Mouse (Mus musculus) lung, embryonic 15.5 days (tissue): ENCODE data around the gene Phgdh. TPM values are rescaled to one million over a fixed set of nuclear protein-coding genes. Genes with fewer than 3 reads are reported as not detected.

Source experiments
- ATAC-seq: fragments of 200-750 bp; cut with Nextera tagmentation; 2 replicates; pipeline ENCODE4 v1.8.0; 2017; ENCODE audit warnings: moderate number of reproducible peaks, borderline replicate concordance; ENCODE audit not compliant: low FRiP score, low TSS enrichment; ENCODE audit errors: extremely low read depth
- H3K27ac ChIP-seq: fragments of 300-500 bp; sonication (generic); 2 replicates; pipeline ENCODE4 v1.5.1; 2015; ENCODE audit warnings: moderate library complexity, mild to moderate bottlenecking, inconsistent platforms
- H3K27me3 ChIP-seq: fragments of 300-500 bp; sonication (generic); 2 replicates; pipeline ENCODE4 v1.6.1; 2015; ENCODE audit warnings: inconsistent platforms
- H3K36me3 ChIP-seq: fragments of 300-500 bp; sonication (generic); 2 replicates; pipeline ENCODE4 v1.6.1; 2015; ENCODE audit warnings: inconsistent platforms
- H3K4me1 ChIP-seq: fragments of 300-500 bp; sonication (generic); 2 replicates; pipeline ENCODE4 v1.6.1; 2015; ENCODE audit warnings: inconsistent platforms
- H3K4me2 ChIP-seq: fragments of 300-500 bp; sonication (generic); 2 replicates; pipeline ENCODE4 v1.6.1; 2015; ENCODE audit warnings: inconsistent platforms, mild to moderate bottlenecking, moderate library complexity
- H3K4me3 ChIP-seq: fragments of 300-500 bp; sonication (generic); 2 replicates; pipeline ENCODE4 v1.5.1; 2015; ENCODE audit warnings: mild to moderate bottlenecking, inconsistent platforms
- H3K9ac ChIP-seq: fragments of 300-500 bp; sonication (generic); 2 replicates; pipeline ENCODE4 v1.6.1; 2015; ENCODE audit warnings: inconsistent platforms
- H3K9me3 ChIP-seq: fragments of 300-500 bp; sonication (generic); 2 replicates; pipeline ENCODE4 v1.6.1; 2016; ENCODE audit warnings: inconsistent platforms
- WGBS: fragments of 180-500 bp; shearing (Covaris S2); methylation state at CpG from one replicate; pipeline ENCODE4 v1.1.7; 2015; 5-methylcytosine and 5-hydroxymethylcytosine counted together
- polyA plus RNA-seq: library from polyadenylated mRNA; unstranded; fragments of >200 nt; fragmentation: Nextera tagmentation; extraction: Ambion mirVana; gene quantifications from 2 replicates; pipeline ENCODE4 v1.2.1, GENCODE M21; 2015

Phgdh gene
- polyA plus RNA-seq, 1 experiment from 2014 or later = 209 TPM

DNA sequence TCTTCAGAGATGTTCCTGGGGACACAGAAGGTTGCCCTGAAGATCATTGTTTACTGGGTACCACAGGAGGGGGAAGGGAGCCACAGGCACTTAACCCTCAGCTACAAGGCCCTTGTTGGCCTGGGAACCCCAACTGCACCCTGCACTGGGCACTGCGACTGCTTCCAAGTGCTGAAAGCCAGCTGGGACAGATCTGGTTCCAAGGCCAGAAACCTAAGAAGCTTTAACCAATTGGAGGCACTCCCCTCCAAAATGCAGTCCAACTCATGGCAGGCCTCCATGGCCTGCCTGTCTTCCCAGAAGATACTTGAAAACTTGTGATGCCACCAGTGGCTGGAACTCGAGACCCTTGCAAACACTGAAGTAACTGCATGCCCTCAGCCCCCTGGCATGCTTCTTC is 24.6 kb downstream of the Phgdh start:
- H3K36me3 ChIP-seq = peaks cover 8% of the 10 kb centered on the region
- H3K4me3 ChIP-seq = no peak overlapping the region
- ATAC-seq = no peak
- H3K9me3 ChIP-seq = no peaks in the 10 kb centered on the region
- no peak overlapping the region for H3K27ac ChIP-seq
- H3K27me3 ChIP-seq = no peaks in the 10 kb centered on the region
- no peak overlapping the region for H3K4me2 ChIP-seq
- 65% methylated on average over 2 of the region's 2 CpGs for WGBS
- H3K4me1 ChIP-seq = peaks cover 13% of the 10 kb centered on the region
- no peak overlapping the region for H3K9ac ChIP-seq

DNA sequence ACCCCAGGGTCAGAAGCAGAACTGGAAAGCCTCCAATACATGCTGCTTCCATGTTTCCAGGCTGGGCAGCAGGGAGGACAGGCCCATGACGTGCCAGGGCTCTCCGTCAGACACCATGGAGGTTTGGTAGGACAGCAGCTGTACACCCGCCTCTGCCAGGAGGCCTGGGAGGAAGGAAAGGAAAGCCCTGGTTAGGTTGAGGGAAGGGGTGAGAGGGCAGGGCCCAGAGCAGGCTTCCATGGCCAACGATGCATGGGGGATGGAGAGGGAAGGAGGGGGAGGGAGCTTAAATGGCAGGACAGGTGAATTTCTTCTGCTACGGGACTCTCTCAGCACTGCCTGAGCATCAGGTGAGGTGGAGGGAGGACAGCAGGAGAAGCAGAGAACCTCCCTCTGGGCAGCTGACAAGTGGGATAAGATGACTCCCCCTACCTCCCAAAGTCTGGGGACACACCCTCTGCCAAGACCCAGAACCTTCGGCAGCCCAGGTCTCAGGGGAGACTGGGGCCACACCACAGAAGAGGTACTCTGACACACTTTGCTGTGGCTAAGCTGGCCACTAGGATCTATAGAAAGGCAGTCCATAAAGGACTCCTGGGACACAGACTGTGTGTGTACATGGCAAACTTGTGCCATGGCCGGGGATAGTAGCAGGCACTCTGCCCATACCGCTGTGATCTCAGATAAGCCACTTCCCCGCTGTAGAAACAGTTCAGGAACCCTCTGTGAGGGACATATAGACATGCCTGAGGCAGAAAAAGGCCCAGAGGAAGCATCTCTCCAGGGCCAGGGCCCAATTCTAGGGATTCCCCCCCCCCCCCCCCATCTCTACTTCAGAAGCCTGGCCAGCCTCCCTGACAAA is 26.3 kb downstream of the Phgdh start:
- Histone ChIP-seq H3K27me3 (no peaks in the 10 kb centered on the region), H3K27ac (no peak overlapping the region), H3K4me3 (no peak overlapping the region), H3K9me3 (no peaks in the 10 kb centered on the region), H3K4me2 (no peak overlapping the region), H3K9ac (no peak overlapping the region), H3K4me1 (peaks cover 13% of the 10 kb centered on the region), H3K36me3 (peaks cover 7% of the 10 kb centered on the region)
- WGBS = 77% methylated on average over 9 of the region's 9 CpGs
- ATAC-seq = no peak

DNA sequence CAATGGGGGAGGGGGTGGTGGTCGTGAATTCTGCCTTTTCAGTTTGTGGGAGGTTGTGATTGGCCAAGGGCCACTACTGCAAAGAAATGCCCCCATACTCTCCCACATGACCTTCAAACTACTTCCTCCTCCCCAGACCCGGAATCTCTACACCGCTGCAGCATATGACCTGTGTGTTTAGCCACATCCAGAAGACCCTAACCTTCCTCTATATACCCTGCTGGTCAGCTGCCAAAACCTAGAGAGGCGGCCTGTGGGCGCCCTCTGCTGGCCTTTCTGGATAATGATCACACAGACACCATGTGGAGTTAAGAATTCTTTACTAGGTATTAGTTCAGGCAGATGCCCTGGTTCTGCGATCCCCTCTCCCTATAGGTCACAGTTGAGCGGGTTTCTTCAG is 26.9 kb downstream of the Phgdh start:
- no peak for ATAC-seq
- Histone ChIP-seq H3K27me3 (no peaks in the 10 kb centered on the region), H3K4me1 (peaks cover 9% of the 10 kb centered on the region), H3K4me3 (no peak overlapping the region), H3K36me3 (peaks cover 7% of the 10 kb centered on the region), H3K9me3 (no peaks in the 10 kb centered on the region), H3K4me2 (no peak overlapping the region), H3K27ac (no peak overlapping the region), H3K9ac (no peak overlapping the region)
- 31% methylated on average over 7 of the region's 7 CpGs for WGBS

DNA sequence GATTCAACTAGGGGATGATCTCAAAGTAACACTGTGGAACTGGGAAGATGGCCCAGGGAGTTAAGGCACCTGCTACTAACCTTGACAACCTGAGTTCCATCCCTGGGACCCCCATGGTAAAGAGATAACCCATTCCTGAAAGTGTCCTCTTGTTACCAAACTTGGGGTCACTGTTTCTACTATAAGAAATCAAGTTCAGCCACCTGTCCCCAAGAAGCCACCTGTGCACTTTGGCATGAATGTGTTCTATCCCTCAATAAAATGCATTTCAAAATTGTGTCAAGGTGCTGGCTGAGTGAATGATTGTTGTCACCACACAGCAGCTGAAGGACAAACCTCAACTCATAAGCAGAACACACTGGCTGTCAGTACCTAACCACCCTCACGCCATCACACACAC is 29.3 kb downstream of the Phgdh start:
- 91% methylated on average over 1 of the region's 1 CpGs for WGBS
- no peaks in the 10 kb centered on the region for H3K27me3 ChIP-seq
- no peak for ATAC-seq
- no peaks in the 10 kb centered on the region for H3K4me1 ChIP-seq
- H3K4me2 ChIP-seq = no peak overlapping the region
- H3K27ac ChIP-seq = no peak overlapping the region
- H3K9ac ChIP-seq = no peak overlapping the region
- no peak overlapping the region for H3K4me3 ChIP-seq
- H3K36me3 ChIP-seq = peaks cover 6% of the 10 kb centered on the region; the same call in 1 of the 2 replicates
- H3K9me3 ChIP-seq = no peaks in the 10 kb centered on the region

DNA sequence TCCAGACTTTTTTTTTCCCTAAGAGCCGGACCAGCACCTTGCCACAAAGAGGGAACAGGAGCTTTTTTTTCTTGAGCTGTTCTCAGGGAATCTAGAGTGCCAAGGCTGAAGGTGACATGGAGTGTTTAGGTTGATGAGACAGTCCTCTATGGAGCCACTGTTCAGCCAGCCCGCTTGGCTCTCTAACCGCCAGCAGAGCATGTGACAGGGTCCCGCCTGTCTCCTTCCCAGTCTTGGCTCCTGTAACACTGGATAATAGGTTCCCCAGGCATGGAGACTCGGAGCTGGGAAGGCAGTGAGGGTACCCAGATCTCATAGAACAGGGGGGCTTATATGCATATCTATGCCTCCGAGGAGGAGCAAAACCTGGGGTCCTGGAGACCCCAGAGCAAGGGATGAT is 31.2 kb downstream of the Phgdh start:
- 79% methylated on average over 6 of the region's 6 CpGs for WGBS
- ATAC-seq = no peak
- no peak overlapping the region for H3K9ac ChIP-seq

DNA sequence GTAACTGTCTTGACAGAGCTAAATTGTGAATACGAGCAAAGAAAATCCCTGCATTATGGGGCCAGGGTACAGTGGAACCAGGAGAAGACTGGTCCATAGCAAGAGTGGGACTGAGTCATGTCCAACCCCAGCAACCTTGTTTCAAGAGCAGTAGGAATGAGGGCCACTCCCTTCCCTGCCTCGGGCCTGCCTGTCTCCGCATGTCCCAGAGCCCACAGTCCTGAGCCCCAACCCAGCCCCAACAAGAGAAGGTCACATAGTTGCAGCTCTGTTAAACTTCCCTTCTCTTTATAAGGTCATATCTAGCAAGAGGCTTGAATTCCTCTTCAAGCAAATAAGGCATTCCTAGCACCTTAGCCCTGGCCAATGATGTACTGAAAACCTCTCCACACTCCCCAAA is 38.0 kb downstream of the Phgdh start:
- Histone ChIP-seq H3K27ac (no peak overlapping the region), H3K4me1 (no peaks in the 10 kb centered on the region), H3K9me3 (no peaks in the 10 kb centered on the region), H3K4me3 (no peak overlapping the region), H3K4me2 (no peak overlapping the region), H3K36me3 (no peaks in the 10 kb centered on the region), H3K27me3 (no peaks in the 10 kb centered on the region), H3K9ac (no peak overlapping the region)
- no peak for ATAC-seq
- WGBS = 73% methylated on average over 3 of the region's 3 CpGs

More for the DNA sequence above, 31.2 kb downstream of the Phgdh start:
- Histone ChIP-seq H3K4me3 (no peak overlapping the region), H3K4me1 (no peaks in the 10 kb centered on the region), H3K4me2 (no peak overlapping the region), H3K27ac (no peak overlapping the region), H3K9me3 (no peaks in the 10 kb centered on the region), H3K36me3 (no peaks in the 10 kb centered on the region), H3K27me3 (no peaks in the 10 kb centered on the region)

DNA sequence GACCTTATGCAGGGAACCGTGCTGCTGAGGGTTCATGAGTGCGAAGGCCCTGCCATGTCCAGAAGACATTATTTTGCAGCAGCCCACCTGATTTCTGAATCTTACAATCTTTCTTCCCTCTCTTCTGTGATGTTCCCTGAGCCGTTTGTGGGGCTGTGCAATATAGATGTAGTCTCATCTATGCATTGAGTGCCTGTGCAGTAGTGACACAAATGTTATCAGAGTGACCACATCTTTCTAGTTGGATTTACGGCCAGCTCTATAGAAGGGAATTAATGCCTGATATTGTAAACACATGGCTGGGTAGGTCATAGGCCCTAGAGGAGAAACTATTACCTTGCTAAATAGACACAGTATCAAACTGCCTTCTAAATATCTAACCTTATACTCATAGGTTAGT is 39.5 kb downstream of the Phgdh start:
- 82% methylated on average over 4 of the region's 4 CpGs for WGBS
- ATAC-seq = no peak

DNA sequence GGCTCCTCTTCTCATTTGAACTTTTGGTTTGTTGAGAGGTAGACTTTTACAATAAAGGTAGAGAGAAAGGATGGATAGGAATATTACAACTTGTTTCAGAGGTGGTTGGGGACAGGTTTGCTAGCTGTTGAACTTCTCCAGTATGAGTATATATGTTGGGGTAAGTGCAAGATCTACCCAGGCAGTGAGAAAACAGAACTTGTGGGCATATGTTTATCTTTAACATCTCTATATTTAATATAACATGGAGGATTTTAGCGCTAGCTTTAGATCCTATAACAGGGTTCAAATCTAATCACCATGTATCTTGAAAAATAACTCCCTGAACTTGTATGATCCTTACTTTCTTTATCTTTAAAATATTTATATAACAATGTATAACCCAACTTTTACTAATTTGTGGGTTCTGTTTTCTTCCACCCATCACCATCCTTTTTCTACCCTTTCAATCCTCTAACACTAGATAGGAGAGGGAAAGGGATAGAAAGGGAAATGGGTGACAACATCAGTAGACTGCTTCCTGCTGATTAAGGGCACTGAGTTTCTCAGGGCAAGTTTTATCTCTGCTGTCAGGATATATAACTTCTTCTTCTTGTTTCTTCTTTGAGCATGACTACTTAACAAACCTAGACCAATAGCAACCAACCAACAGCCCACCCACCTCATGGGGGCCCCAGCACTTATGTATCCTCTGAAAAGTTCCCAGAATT is 40.2 kb downstream of the Phgdh start:
- ATAC-seq = no peak
- 84% methylated on average over 1 of the region's 1 CpGs for WGBS
- no peak overlapping the region for H3K27ac ChIP-seq
- no peak overlapping the region for H3K4me3 ChIP-seq
- no peak overlapping the region for H3K4me2 ChIP-seq
- no peak overlapping the region for H3K9ac ChIP-seq
- H3K9me3 ChIP-seq = no peaks in the 10 kb centered on the region
- no peaks in the 10 kb centered on the region for H3K4me1 ChIP-seq
- no peaks in the 10 kb centered on the region for H3K27me3 ChIP-seq
- no peaks in the 10 kb centered on the region for H3K36me3 ChIP-seq

More for the DNA sequence above, 39.5 kb downstream of the Phgdh start:
- H3K4me1 ChIP-seq = no peaks in the 10 kb centered on the region
- H3K27me3 ChIP-seq = no peaks in the 10 kb centered on the region
- no peak overlapping the region for H3K27ac ChIP-seq
- H3K4me2 ChIP-seq = no peak overlapping the region
- no peak overlapping the region for H3K9ac ChIP-seq
- no peaks in the 10 kb centered on the region for H3K9me3 ChIP-seq
- H3K4me3 ChIP-seq = no peak overlapping the region
- no peaks in the 10 kb centered on the region for H3K36me3 ChIP-seq

DNA sequence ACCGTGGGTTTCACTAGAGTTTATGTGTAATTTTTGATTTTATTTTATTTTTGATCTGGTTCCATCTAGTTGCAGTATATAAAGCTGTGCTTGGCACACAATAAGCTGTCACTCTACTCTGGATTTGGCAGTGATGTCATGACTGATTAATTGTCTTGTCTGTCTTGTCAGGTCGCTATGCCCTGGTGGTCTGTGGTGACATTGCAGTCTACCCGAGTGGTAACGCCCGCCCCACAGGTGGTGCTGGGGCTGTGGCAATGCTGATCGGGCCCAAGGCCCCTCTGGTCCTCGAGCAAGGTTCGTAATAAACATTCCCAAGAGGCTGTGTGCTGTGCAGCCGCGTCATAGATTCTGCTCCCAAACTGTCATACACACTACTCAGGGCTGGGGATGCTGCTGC is 43.8 kb downstream of the Phgdh start:
- WGBS = 63% methylated on average over 10 of the region's 10 CpGs
- ATAC-seq = no peak

DNA sequence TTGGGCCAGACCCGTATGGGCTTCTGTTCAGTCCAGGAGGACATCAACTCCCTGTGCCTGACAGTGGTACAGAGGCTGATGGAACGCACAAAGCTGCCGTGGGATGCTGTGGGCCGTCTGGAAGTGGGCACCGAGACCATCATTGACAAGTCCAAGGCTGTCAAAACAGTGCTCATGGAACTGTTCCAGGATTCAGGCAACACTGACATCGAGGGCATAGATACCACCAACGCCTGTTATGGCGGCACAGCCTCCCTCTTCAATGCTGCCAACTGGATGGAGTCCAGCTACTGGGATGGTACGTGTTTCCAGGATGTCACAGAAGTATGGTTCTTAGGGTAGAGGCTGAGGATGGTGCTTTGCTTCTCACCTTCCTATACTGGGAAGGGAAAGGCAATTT is 48.7 kb downstream of the Phgdh start:
- no peak for ATAC-seq
- 71% methylated on average over 9 of the region's 9 CpGs for WGBS

More for the DNA sequence above, 43.8 kb downstream of the Phgdh start:
- Histone ChIP-seq H3K36me3 (no peaks in the 10 kb centered on the region), H3K4me3 (no peak overlapping the region), H3K9me3 (no peaks in the 10 kb centered on the region), H3K27me3 (no peaks in the 10 kb centered on the region), H3K27ac (no peak overlapping the region), H3K4me2 (no peak overlapping the region), H3K4me1 (no peaks in the 10 kb centered on the region), H3K9ac (no peak overlapping the region)

DNA sequence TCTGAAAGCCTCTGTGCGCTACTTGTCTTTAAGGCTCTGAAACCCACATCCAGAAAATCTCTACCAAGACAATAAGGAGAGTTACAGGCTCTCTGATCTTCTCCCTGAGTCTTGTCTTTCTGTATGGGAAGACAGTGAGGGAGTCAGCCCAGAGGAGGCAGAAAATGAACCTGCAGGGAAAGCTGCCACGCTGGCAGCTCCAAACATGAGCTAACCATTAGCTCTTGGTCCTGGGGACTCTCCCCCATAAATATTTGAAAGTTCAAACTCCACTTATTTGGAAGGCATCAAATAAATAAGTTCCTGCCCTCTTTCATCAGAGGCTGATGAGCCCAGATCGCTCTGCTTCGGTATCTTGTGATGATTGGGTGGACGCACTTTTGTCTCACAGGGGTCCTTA is 56.6 kb downstream of the Phgdh start:
- ATAC-seq = no peak

More for the DNA sequence above, 48.7 kb downstream of the Phgdh start:
- no peak overlapping the region for H3K4me3 ChIP-seq
- no peaks in the 10 kb centered on the region for H3K9me3 ChIP-seq
- no peaks in the 10 kb centered on the region for H3K27me3 ChIP-seq
- no peak overlapping the region for H3K27ac ChIP-seq
- no peaks in the 10 kb centered on the region for H3K4me1 ChIP-seq
- no peaks in the 10 kb centered on the region for H3K36me3 ChIP-seq
- no peak overlapping the region for H3K9ac ChIP-seq
- no peak overlapping the region for H3K4me2 ChIP-seq

DNA sequence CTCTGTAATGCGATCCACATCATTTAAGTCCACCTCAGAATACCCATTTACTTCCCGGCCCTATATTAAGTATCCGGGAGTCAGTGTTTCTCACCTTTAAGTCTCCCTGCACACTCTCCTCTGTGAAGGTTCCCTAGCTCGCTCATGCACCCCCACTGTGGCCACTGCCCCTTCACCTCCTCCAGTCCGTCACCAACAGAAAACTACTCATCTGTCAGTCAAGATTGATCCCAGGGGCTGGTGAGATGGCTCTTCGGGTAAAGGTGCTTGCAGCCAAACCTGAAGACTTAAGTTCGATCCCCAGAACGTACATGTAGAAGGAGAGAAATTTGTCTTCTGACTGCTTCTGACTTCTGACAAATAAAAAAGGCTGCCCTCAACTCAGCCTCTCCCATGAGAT is 57.4 kb downstream of the Phgdh start:
- ATAC-seq = no peak
- 93% methylated on average over 8 of the region's 8 CpGs for WGBS

More for the DNA sequence above, 56.6 kb downstream of the Phgdh start:
- no peak overlapping the region for H3K27ac ChIP-seq
- 90% methylated on average over 5 of the region's 5 CpGs for WGBS
- no peak overlapping the region for H3K4me2 ChIP-seq
- H3K27me3 ChIP-seq = no peaks in the 10 kb centered on the region
- no peak overlapping the region for H3K9ac ChIP-seq
- no peaks in the 10 kb centered on the region for H3K9me3 ChIP-seq
- peaks cover 18% of the 10 kb centered on the region for H3K4me1 ChIP-seq
- no peaks in the 10 kb centered on the region for H3K36me3 ChIP-seq
- no peak overlapping the region for H3K4me3 ChIP-seq

More for the DNA sequence above, 57.4 kb downstream of the Phgdh start:
- Histone ChIP-seq H3K9me3 (no peaks in the 10 kb centered on the region), H3K4me1 (peaks cover 18% of the 10 kb centered on the region), H3K4me3 (no peak overlapping the region), H3K27me3 (no peaks in the 10 kb centered on the region), H3K4me2 (no peak overlapping the region), H3K36me3 (no peaks in the 10 kb centered on the region), H3K27ac (no peak overlapping the region), H3K9ac (no peak overlapping the region)
